Mouse (Mus musculus): ENCODE measurements at regions not wholly inside any gene's neighbourhood (a gene's known extent, or its start where the extent isn't known, plus 50 kb on each side); places are given as distances from the start of the nearest gene placed in this dataset.

DNA sequence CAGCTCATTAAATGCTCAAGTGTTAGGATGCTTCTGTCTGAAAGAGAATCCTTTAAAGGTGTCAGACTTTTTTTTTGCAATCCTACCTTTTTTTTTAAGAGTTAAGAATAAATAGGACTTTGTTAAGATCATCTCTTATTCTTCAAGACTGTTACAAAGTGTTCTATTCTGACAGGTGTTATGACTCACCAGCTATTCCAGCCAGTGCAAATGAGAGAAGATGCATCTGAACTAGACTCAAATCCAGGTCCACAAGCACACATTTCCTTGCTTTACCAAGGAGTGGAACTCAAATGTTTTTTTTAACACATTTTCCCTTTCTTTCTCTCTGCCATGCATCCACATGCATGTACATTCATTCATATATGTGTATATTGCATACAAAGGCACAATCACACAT, 98.4 kb upstream of the Atp10a start:
- no peak for DNase-seq

DNA sequence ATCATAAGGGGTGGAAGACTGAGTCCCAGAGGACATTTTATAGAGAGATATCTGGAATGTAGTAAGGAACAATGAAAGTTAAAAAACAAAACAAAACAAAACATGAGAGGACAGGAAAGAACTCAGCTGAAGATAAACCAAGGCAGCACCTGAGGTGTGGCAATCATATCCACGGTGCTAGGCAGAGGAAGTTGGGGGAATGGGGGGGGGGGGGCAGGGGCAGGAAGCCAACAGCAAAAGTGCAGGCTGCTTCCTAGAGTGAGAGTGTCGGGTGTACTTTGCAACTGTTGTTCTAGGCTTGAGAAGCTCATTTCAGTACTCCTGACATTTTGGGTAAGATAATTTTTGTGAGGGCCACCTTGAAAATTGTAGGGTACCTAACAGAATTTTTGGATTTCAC, 87.2 kb upstream of the Atp10a start:
- DNase-seq = no peak

DNA sequence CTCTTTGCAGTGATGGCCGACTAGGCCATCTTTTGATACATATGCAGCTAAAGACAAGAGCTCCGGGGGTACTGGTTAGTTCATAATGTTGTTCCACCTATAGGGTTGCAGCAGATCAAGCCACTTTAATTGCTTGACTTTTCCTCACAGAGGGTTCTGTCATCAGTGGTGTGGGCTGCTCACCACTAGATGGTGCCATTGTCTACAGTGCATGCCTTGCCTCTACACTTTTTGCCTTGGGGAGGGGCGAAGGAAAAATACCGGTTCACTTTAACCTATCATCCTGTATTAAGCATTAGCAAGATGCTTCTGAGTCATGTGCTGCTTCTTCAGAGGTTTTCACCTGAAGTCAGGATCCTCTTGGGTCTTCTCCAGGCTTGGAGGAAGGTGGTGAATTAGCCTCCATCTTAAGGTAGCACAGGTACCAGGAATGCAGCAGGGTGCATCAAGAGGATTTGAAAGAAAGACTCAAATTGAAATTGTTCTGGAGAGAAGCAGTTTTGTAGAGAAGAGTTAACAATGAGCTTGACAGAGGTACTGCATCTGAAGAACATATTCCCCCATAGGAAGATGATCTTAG, 71.6 kb upstream of the Atp10a start:
- DNase-seq = peak; percentile 82

DNA sequence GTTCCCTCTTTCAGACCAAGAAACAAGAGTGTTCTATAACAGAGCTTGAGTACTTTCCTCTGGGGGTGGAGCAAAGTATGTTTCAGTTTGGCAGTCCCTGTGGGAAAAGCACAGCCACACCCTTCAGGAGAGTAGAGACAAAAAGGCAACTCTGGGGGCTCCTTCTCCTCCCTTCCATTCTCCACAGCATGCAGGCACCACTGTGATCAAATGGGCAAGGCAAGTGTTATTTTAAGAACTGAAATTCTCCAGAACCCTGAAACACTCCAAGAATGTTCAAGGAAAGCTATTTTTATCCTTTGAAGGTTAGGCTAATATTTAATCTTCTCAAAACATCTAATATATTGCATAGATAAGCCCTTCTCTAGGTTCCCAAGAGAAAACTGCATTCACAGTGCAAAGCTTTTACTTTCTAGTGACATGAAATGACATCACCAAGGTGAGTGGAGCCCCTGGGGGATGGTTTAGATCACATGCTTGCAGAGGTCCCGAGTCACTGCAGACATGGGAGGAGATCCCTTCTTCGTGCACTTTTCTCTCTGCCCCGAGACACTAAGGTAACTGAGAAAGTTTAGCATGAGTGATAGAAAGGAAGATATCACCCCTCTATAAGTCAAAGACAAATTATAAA, 70.2 kb upstream of the Atp10a start:
- no peak for DNase-seq

DNA sequence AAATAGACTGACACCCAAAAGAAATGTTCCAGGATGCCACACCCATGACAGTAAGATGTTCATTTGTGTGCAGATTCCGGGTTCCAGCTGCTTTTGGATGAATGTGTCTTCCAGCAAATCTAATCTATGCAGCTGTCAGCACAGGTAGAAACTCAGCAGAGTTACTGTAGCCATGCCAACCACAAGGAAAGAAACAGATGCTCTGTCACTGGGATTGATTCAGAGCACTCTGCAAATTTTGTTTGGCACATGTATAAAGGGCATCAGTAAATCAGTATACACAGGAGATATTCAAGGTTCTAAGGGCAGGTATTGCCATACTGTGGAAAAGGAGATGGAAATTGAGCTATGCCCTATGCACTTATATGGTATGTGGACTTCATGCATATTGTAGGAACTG, 60.0 kb upstream of the Atp10a start:
- DNase-seq = no peak

Data from adrenal gland, postnatal 14 days (tissue).